Mouse (Mus musculus) midbrain, embryonic 10.5 days (tissue): Measurements from ENCODE around the gene Zdhhc16. TPM values are rescaled to one million over a fixed set of nuclear protein-coding genes. Genes with fewer than 3 reads are reported as not detected.

Experiments used
- DNase-seq: peaks from one replicate; pipeline ENCODE4 v3.0.0-alpha.2; 2017; ENCODE audit warnings: low spot score
- H3K27ac ChIP-seq: fragments of 300-500 bp; sonication (generic); replicated peaks from 2 replicates; pipeline ENCODE4 v1.5.1; 2016; ENCODE audit warnings: mild to moderate bottlenecking
- H3K27me3 ChIP-seq: fragments of 300-500 bp; sonication (generic); 2 replicates; pipeline ENCODE4 v1.6.1; 2016; ENCODE audit warnings: low read depth, mild to moderate bottlenecking; ENCODE audit not compliant: poor library complexity, severe bottlenecking
- H3K36me3 ChIP-seq: fragments of 300-500 bp; sonication (generic); 2 replicates; pipeline ENCODE4 v1.6.1; 2016; ENCODE audit warnings: mild to moderate bottlenecking, moderate library complexity
- H3K4me1 ChIP-seq: fragments of 300-500 bp; sonication (generic); 2 replicates; pipeline ENCODE4 v1.6.1; 2016
- H3K4me3 ChIP-seq: fragments of 300-500 bp; sonication (generic); 2 replicates; pipeline ENCODE4 v1.5.1; 2016; ENCODE audit warnings: mild to moderate bottlenecking, moderate library complexity
- H3K9me3 ChIP-seq: fragments of 300-500 bp; sonication (generic); replicated peaks from 2 replicates; pipeline ENCODE4 v1.6.1; 2016; ENCODE audit warnings: mild to moderate bottlenecking
- WGBS: fragments of 180-500 bp; shearing (Covaris S2); methylation state at CpG from one replicate; pipeline ENCODE4 v1.1.7; 2016; 5-methylcytosine and 5-hydroxymethylcytosine counted together
- polyA plus RNA-seq: library from polyadenylated mRNA; unstranded; fragments of >200 nt; fragmentation: Nextera tagmentation; extraction: Ambion mirVana; gene quantifications from 2 replicates; pipeline ENCODE4 v1.2.1, GENCODE M21; 2016

The Zdhhc16 gene
- polyA plus RNA-seq, 1 experiment from 2014 or later: 88.4 TPM

- peaks cover 29% of the 10 kb centered on the region for H3K27me3 ChIP-seq
- H3K4me1 ChIP-seq: peaks cover 34% of the 10 kb centered on the region
- no peaks in the 10 kb centered on the region for H3K9me3 ChIP-seq
- peak within 1 kb of the TSS; percentile 88 for H3K27ac ChIP-seq
- H3K36me3 ChIP-seq: peaks cover 8% of the 10 kb centered on the region; the same call in 1 of the 2 replicates
- 0% methylated on average over 31 of the region's 33 CpGs for WGBS
- peak within 1 kb of the TSS; percentile 71 for H3K4me3 ChIP-seq
- DNase-seq: no peak
Observed at GRCm38 (mm10) chr19:41981595-41981927, 48.3 kb downstream of the Zdhhc16 start, which contains the start of gene Ubtd1. Gene Ubtd1, plus strand, starts transcription at chr19:41981763.

- Histone ChIP-seq H3K4me1 (peaks cover 32% of the 10 kb centered on the region), H3K9me3 (no peaks in the 10 kb centered on the region), H3K36me3 (0 out of 2 replicates have a peak, but pooled peaks cover 6% of the 10 kb centered on the region), H3K4me3 (peak overlapping the region; percentile 71), H3K27ac (peak overlapping the region; percentile 88), H3K27me3 (peaks cover 29% of the 10 kb centered on the region)
- peak; percentile 63 for DNase-seq
- under 1% methylated on average over 74 of the region's 74 CpGs for WGBS
Observed at GRCm38 (mm10) chr19:41981931-41982790, 48.9 kb downstream of the Zdhhc16 start.

GRCm38 (mm10) chr19:41982791-41983150 lies 49.5 kb downstream of the Zdhhc16 start:
- Histone ChIP-seq H3K27ac (no peak overlapping the region), H3K36me3 (0 out of 2 replicates have a peak, but pooled peaks cover 3% of the 10 kb centered on the region), H3K4me1 (peaks cover 32% of the 10 kb centered on the region), H3K27me3 (peaks cover 29% of the 10 kb centered on the region), H3K9me3 (no peaks in the 10 kb centered on the region), H3K4me3 (peak overlapping the region; percentile 71)
- DNase-seq: no peak
- 6% methylated on average over 4 of the region's 4 CpGs for WGBS

- 93% methylated on average over 5 of the region's 5 CpGs for WGBS
- no peak for DNase-seq
- Histone ChIP-seq H3K27ac (no peak overlapping the region), H3K4me1 (peaks cover 33% of the 10 kb centered on the region), H3K27me3 (peaks cover 29% of the 10 kb centered on the region), H3K9me3 (no peaks in the 10 kb centered on the region), H3K36me3 (no peaks in the 10 kb centered on the region), H3K4me3 (no peak overlapping the region)
Observed at GRCm38 (mm10) chr19:41985994-41986393, 52.7 kb downstream of the Zdhhc16 start.

- no peak overlapping the region for H3K27ac ChIP-seq
- DNase-seq: no peak
- H3K36me3 ChIP-seq: no peaks in the 10 kb centered on the region
- WGBS: 95% methylated on average over 4 of the region's 4 CpGs
- peaks cover 32% of the 10 kb centered on the region for H3K4me1 ChIP-seq
- no peak overlapping the region for H3K4me3 ChIP-seq
- no peaks in the 10 kb centered on the region for H3K9me3 ChIP-seq
- H3K27me3 ChIP-seq: peaks cover 29% of the 10 kb centered on the region
Observed at GRCm38 (mm10) chr19:41987206-41987605, 53.9 kb downstream of the Zdhhc16 start.

GRCm38 (mm10) chr19:41989810-41990209 lies 56.5 kb downstream of the Zdhhc16 start:
- Histone ChIP-seq H3K9me3 (no peaks in the 10 kb centered on the region), H3K27me3 (peaks cover 3% of the 10 kb centered on the region; the same call in 1 of the 2 replicates), H3K4me3 (no peak overlapping the region), H3K4me1 (peaks cover 25% of the 10 kb centered on the region), H3K27ac (no peak overlapping the region), H3K36me3 (no peaks in the 10 kb centered on the region)
- WGBS: 84% methylated on average over 6 of the region's 6 CpGs
- DNase-seq: no peak

GRCm38 (mm10) chr19:41991926-41992477 lies 58.7 kb downstream of the Zdhhc16 start:
- Histone ChIP-seq H3K4me3 (no peak overlapping the region), H3K36me3 (no peaks in the 10 kb centered on the region), H3K27me3 (no peaks in the 10 kb centered on the region), H3K9me3 (no peaks in the 10 kb centered on the region), H3K4me1 (peaks cover 41% of the 10 kb centered on the region), H3K27ac (no peak overlapping the region)
- no peak for DNase-seq
- 34% methylated on average over 6 of the region's 6 CpGs for WGBS

- H3K27me3 ChIP-seq: no peaks in the 10 kb centered on the region
- WGBS: 94% methylated on average over 2 of the region's 2 CpGs
Observed at GRCm38 (mm10) chr19:41992971-41993370, 59.7 kb downstream of the Zdhhc16 start.

GRCm38 (mm10) chr19:41993484-41993883 lies 60.2 kb downstream of the Zdhhc16 start:
- peaks cover 40% of the 10 kb centered on the region for H3K4me1 ChIP-seq
- H3K36me3 ChIP-seq: no peaks in the 10 kb centered on the region
- no peak for DNase-seq
- H3K4me3 ChIP-seq: no peak overlapping the region
- no peaks in the 10 kb centered on the region for H3K27me3 ChIP-seq
- H3K9me3 ChIP-seq: no peaks in the 10 kb centered on the region
- H3K27ac ChIP-seq: no peak overlapping the region
- 90% methylated on average over 6 of the region's 6 CpGs for WGBS

More at GRCm38 (mm10) chr19:41992971-41993370, 59.7 kb downstream of the Zdhhc16 start:
- DNase-seq: no peak
- Histone ChIP-seq H3K4me1 (peaks cover 41% of the 10 kb centered on the region), H3K9me3 (no peaks in the 10 kb centered on the region), H3K36me3 (no peaks in the 10 kb centered on the region), H3K27ac (no peak overlapping the region), H3K4me3 (no peak overlapping the region)

Other genes starting within 250 kb of the Zdhhc16 start
- 12.8 and 13.4 TPM in 2 replicates for gene Slit1, start 189.8 kb upstream of the Zdhhc16 start, polyA plus RNA-seq
- gene Arhgap19, start 131.4 kb upstream of the Zdhhc16 start, polyA plus RNA-seq: 38.1 and 39.5 TPM in 2 replicates
- gene Frat1, start 103.5 kb upstream of the Zdhhc16 start, polyA plus RNA-seq: 10.3 and 11.9 TPM in 2 replicates
- gene Frat2, start 85.3 kb upstream of the Zdhhc16 start, polyA plus RNA-seq: 5.4 and 6.5 TPM in 2 replicates
- gene Rrp12, start 37.3 kb upstream of the Zdhhc16 start, polyA plus RNA-seq: 34.0 and 35.4 TPM in 2 replicates
- 924 and 1,153 TPM in 2 replicates for gene Pgam1, start 21.6 kb upstream of the Zdhhc16 start, polyA plus RNA-seq
- gene Exosc1, start 57 bp upstream of the Zdhhc16 start, polyA plus RNA-seq: 82.1 and 96.4 TPM in 2 replicates
- gene Mms19, start 47.7 kb downstream of the Zdhhc16 start, polyA plus RNA-seq: 34.8 and 39.4 TPM in 2 replicates
- 9.5 and 10.2 TPM in 2 replicates for gene Ubtd1, start 48.3 kb downstream of the Zdhhc16 start, polyA plus RNA-seq
- gene Ankrd2, start 102.5 kb downstream of the Zdhhc16 start, polyA plus RNA-seq: 0.17 and 0.29 TPM in 2 replicates
- gene Hoga1, start 112.1 kb downstream of the Zdhhc16 start, polyA plus RNA-seq: 1.1 and 1.8 TPM in 2 replicates
- gene 4933411K16Rik, start 118.8 kb downstream of the Zdhhc16 start, polyA plus RNA-seq: 0.09 TPM in 1 of 2 replicates, not detected in the other
- 51.9 and 70.7 TPM in 2 replicates for gene Morn4, start 152.9 kb downstream of the Zdhhc16 start, polyA plus RNA-seq
- 23.3 and 26.7 TPM in 2 replicates for gene Pi4k2a, start 157.0 kb downstream of the Zdhhc16 start, polyA plus RNA-seq
- 15.7 and 17.7 TPM in 2 replicates for gene Avpi1, start 195.6 kb downstream of the Zdhhc16 start, polyA plus RNA-seq
- 3.2 and 3.6 TPM in 2 replicates for gene Marveld1, start 213.9 kb downstream of the Zdhhc16 start, polyA plus RNA-seq
- 29.4 and 36.4 TPM in 2 replicates for gene Zfyve27, start 230.5 kb downstream of the Zdhhc16 start, polyA plus RNA-seq